Mouse (Mus musculus) spleen, adult 18-20 months (tissue): ENCODE results near the gene Tmem253.

Experiments
- DNase-seq, 2 experiments: peaks; one replicate each; pipeline ENCODE4 v3.0.0; 2022; ENCODE audit warnings: mixed read lengths in 2 of 2

Gene Tmem253

GRCm38 (mm10) chr14:52008321-52009203 is 6.9 kb upstream of the Tmem253 start:
- DNase-seq = peak; percentile 76 to 92

- DNase-seq = no peak
These were observed 6.1 kb upstream of the Tmem253 start for GRCm38 (mm10) chr14:52009361-52009760.

GRCm38 (mm10) chr14:52009841-52010240 is 5.6 kb upstream of the Tmem253 start:
- DNase-seq = no peak

GRCm38 (mm10) chr14:52010446-52011111 is 4.9 kb upstream of the Tmem253 start:
- DNase-seq = no peak

GRCm38 (mm10) chr14:52011683-52012082 is 3.8 kb upstream of the Tmem253 start:
- no peak for DNase-seq

- DNase-seq = no peak
These were observed 3.4 kb upstream of the Tmem253 start for GRCm38 (mm10) chr14:52012085-52012484.

GRCm38 (mm10) chr14:52012553-52012952 is 2.9 kb upstream of the Tmem253 start:
- no peak for DNase-seq

GRCm38 (mm10) chr14:52013021-52013610 is 2.3 kb upstream of the Tmem253 start:
- DNase-seq = no peak

GRCm38 (mm10) chr14:52013771-52014219 is 1.7 kb upstream of the Tmem253 start:
- peak; percentile 25 to 40 for DNase-seq

- DNase-seq = no peak
These were observed 1.1 kb upstream of the Tmem253 start for GRCm38 (mm10) chr14:52014271-52014760.

GRCm38 (mm10) chr14:52014761-52015311 is 622 bp upstream of the Tmem253 start:
- peak in 1 of 2 experiments; percentile 33 for DNase-seq

- no peak for DNase-seq
These were observed 1.4 kb downstream of the Tmem253 start for GRCm38 (mm10) chr14:52016625-52017405.

GRCm38 (mm10) chr14:52017662-52018061 is 2.2 kb downstream of the Tmem253 start:
- DNase-seq = no peak

- no peak for DNase-seq
These were observed 3.0 kb downstream of the Tmem253 start for GRCm38 (mm10) chr14:52018248-52019050.

GRCm38 (mm10) chr14:52019051-52019589 is 3.7 kb downstream of the Tmem253 start:
- no peak for DNase-seq

GRCm38 (mm10) chr14:52019590-52020340 is 4.3 kb downstream of the Tmem253 start:
- DNase-seq = peak; percentile 90 to 93

GRCm38 (mm10) chr14:52020486-52021137 is 5.2 kb downstream of the Tmem253 start, which contains the start of gene Zfp219:
Zfp219 (minus strand) TSS chr14:52020733.
- DNase-seq = peak; percentile 37 to 51

GRCm38 (mm10) chr14:52021138-52021529 is 5.7 kb downstream of the Tmem253 start:
- no peak for DNase-seq

GRCm38 (mm10) chr14:52021568-52022212 is 6.2 kb downstream of the Tmem253 start:
- DNase-seq = no peak
